ENCODE assay signal across 14 mouse cellular contexts in the genomic region with DNA sequence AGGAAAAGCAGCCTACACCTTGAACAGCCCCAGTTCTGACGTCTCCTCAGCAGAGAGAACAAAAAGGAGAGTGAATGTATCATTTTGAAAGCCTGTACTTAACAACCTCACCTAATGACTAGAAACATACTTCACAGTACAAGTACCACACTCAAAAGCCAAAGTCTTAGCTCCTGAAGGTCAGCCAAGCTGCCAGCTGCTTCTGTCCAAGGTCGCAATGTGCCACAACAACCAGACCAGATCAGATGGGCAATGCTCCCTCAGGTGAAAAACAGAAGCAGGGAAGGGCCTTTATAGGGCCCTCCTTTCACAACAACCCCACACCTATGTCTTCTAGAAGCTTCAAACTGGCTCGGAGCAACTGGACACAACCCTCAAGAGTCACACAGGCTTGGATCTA. TPM values are rescaled to one million over a fixed set of nuclear protein-coding genes. Genes with fewer than 3 reads are reported as not detected.
DNase-seq lines count a peak whose midpoint lies in the region; ATAC-seq and TF ChIP-seq lines count a peak whose summit lies in the region.
"Had no signal": no experiment of that assay in that cellular context is flagged by ENCODE, and none has a peak within 500 bp of the region (broad histone marks: within the 10 kb centered on the region; RNA-seq: fewer than 3 reads in every experiment).

No protein-coding gene starts in this region.

- H3K9me3 ChIP-seq in liver, postnatal 0 days (ENCODE audit: low read length) = no peaks in the 10 kb centered on the region
- no peaks in the 10 kb centered on the region for H3K9me3 ChIP-seq in liver, embryonic 11.5 days (ENCODE audit: control insufficient read depth, low read length)
- no peaks in the 10 kb centered on the region for H3K9me3 ChIP-seq in heart, embryonic 13.5 days
- H3K9me3 ChIP-seq: intestine, embryonic 15.5 days; liver, embryonic 15.5 days had no signal

- WGBS in liver, postnatal 0 days (ENCODE audit: insufficient replicate concordance) = 90% methylated on average over 3 of the region's 3 CpGs
- WGBS in liver, embryonic 11.5 days = 87% methylated on average over 3 of the region's 3 CpGs
- 72% methylated on average over 3 of the region's 3 CpGs for WGBS in heart, embryonic 13.5 days

- no peak for TF ChIP-seq EP300 in liver, postnatal 0 days (IDR thresholded peaks at IDR 0.05; ENCODE audit: low read depth)

- no peak for ATAC-seq in liver, postnatal 0 days
- no peak for ATAC-seq in liver, embryonic 11.5 days (replicated peaks; ENCODE audit: low FRiP score)
- ATAC-seq in heart, embryonic 13.5 days (ENCODE audit: extremely low read depth, insufficient number of reproducible peaks, low FRiP score, low TSS enrichment) = no peak
- ATAC-seq: activated CD4-positive, CD25-positive, alpha-beta regulatory T cell, adult 4 months; intestine, embryonic 15.5 days had no signal

- no peak overlapping the region for H3K9ac ChIP-seq in liver, postnatal 0 days (replicated peaks)
- H3K9ac ChIP-seq in liver, embryonic 11.5 days (ENCODE audit: low read depth, low read length) = no peak overlapping the region
- H3K9ac ChIP-seq in heart, embryonic 13.5 days = peak overlapping the region; percentile 4; the same call in 1 of the 2 replicates
- H3K9ac ChIP-seq: intestine, embryonic 15.5 days; liver, embryonic 15.5 days had no signal

- peaks cover 43% of the 10 kb centered on the region for H3K36me3 ChIP-seq in liver, postnatal 0 days (replicated peaks; ENCODE audit: insufficient read depth, low read length)
- peaks cover 32% of the 10 kb centered on the region for H3K36me3 ChIP-seq in liver, embryonic 11.5 days (ENCODE audit: control insufficient read depth, insufficient read depth, low read length)
- peaks cover 63% of the 10 kb centered on the region for H3K36me3 ChIP-seq in heart, embryonic 13.5 days

- 0 out of 2 replicates have a peak overlapping the region, but pooled peaks have one; percentile 52 for H3K27ac ChIP-seq in liver, postnatal 0 days (ENCODE audit: low read depth)
- no peak overlapping the region for H3K27ac ChIP-seq in liver, embryonic 11.5 days (ENCODE audit: low read depth, low read length)
- peak overlapping the region; percentile 66 for H3K27ac ChIP-seq in heart, embryonic 13.5 days (replicated peaks)
- H3K27ac ChIP-seq: intestine, embryonic 15.5 days; liver, embryonic 15.5 days had no signal

- TF ChIP-seq CTCF in liver, postnatal 0 days (IDR thresholded peaks at IDR 0.05; ENCODE audit: low read depth) = no peak

- DNase-seq in gastrocnemius, adult 18-20 months (ENCODE audit: low spot score) = peak; percentile 43
- no peak for DNase-seq in gastrocnemius, adult 8-10 months (ENCODE audit: low spot score in 2 of 2)
- no peak for DNase-seq in liver, postnatal 0 days
- DNase-seq in liver, embryonic 11.5 days (ENCODE audit: low spot score) = no peak
- DNase-seq in lung, postnatal 36 days = peak; percentile 73
- no peak for DNase-seq in cerebellum, adult 9-10 months
- no peak for DNase-seq in layer of hippocampus, postnatal 25 days (ENCODE audit: extremely low spot score in 1 of 2, low spot score in 1 of 2)
- DNase-seq: spleen, adult 18-20 months; thymus, adult 18-20 months had no signal

- no peaks in the 10 kb centered on the region for H3K27me3 ChIP-seq in liver, postnatal 0 days (ENCODE audit: insufficient read depth, low read length)
- no peaks in the 10 kb centered on the region for H3K27me3 ChIP-seq in liver, embryonic 11.5 days (replicated peaks; ENCODE audit: control insufficient read depth, insufficient read depth, low read length)
- no peaks in the 10 kb centered on the region for H3K27me3 ChIP-seq in heart, embryonic 13.5 days (replicated peaks)
- H3K27me3 ChIP-seq: intestine, embryonic 15.5 days; liver, embryonic 15.5 days had no signal

- peaks cover 19% of the 10 kb centered on the region for H3K4me1 ChIP-seq in liver, postnatal 0 days (ENCODE audit: insufficient read depth)
- H3K4me1 ChIP-seq in liver, embryonic 11.5 days (replicated peaks; ENCODE audit: control insufficient read depth, insufficient read depth, low read length) = peaks cover 13% of the 10 kb centered on the region
- peaks cover 33% of the 10 kb centered on the region for H3K4me1 ChIP-seq in heart, embryonic 13.5 days

- H3K4me2 ChIP-seq in liver, postnatal 0 days (ENCODE audit: low read depth, low read length) = no peak overlapping the region
- no peak overlapping the region for H3K4me2 ChIP-seq in liver, embryonic 11.5 days
- no peak overlapping the region for H3K4me2 ChIP-seq in heart, embryonic 13.5 days
- H3K4me2 ChIP-seq: intestine, embryonic 15.5 days; liver, embryonic 15.5 days had no signal

- no peak overlapping the region for H3K4me3 ChIP-seq in liver, postnatal 0 days (ENCODE audit: low read depth, low read length)
- H3K4me3 ChIP-seq in liver, embryonic 11.5 days (ENCODE audit: low read depth, low read length) = no peak overlapping the region
- no peak overlapping the region for H3K4me3 ChIP-seq in heart, embryonic 13.5 days
- H3K4me3 ChIP-seq: erythroblast, embryonic 14.5 days; intestine, embryonic 15.5 days; liver, embryonic 15.5 days had no signal

RNA-seq across cellular contexts. Expression of gene Sh3d21, which starts 2.8 kb away (rescaled TPM):
- under 1 TPM; 0.62 to 0.83 TPM for total RNA-seq in gastrocnemius, adult 18-20 months (2021)
- total RNA-seq in gastrocnemius, adult 8-10 months (2022) = under 1 TPM; 0.46 to 0.86 (median 0.68) TPM
- 2.4 and 2.7 TPM in 2 replicates for polyA plus RNA-seq in liver, postnatal 0 days (2015; fragmentation: Nextera tagmentation; extraction: Ambion mirVana)
- polyA plus RNA-seq in liver, embryonic 11.5 days (2014; fragmentation: Nextera tagmentation; extraction: Ambion mirVana) = 2.3 TPM in 2 replicates
- 2.8 and 3.0 TPM in 2 replicates for polyA plus RNA-seq in heart, embryonic 13.5 days (2015; fragmentation: Nextera tagmentation; extraction: Ambion mirVana)
- 1 to 10 TPM in 1 of 2 experiments, under 1 TPM in 1; 0.62 to 1.0 TPM for total RNA-seq in layer of hippocampus, postnatal 25 days (2021)

RNA-seq across cellular contexts. Expression of gene Eva1b, which starts 18.5 kb away (rescaled TPM):
- 1 to 10 TPM; 2.1 to 3.3 TPM for total RNA-seq in gastrocnemius, adult 18-20 months (2021)
- total RNA-seq in gastrocnemius, adult 8-10 months (2022) = 1 to 10 TPM; 2.0 to 4.9 (median 2.6) TPM
- polyA plus RNA-seq in liver, postnatal 0 days (2015; fragmentation: Nextera tagmentation; extraction: Ambion mirVana) = 17.1 and 17.7 TPM in 2 replicates
- 25.3 and 28.1 TPM in 2 replicates for polyA plus RNA-seq in liver, embryonic 11.5 days (2014; fragmentation: Nextera tagmentation; extraction: Ambion mirVana)
- polyA plus RNA-seq in heart, embryonic 13.5 days (2015; fragmentation: Nextera tagmentation; extraction: Ambion mirVana) = 30.9 and 34.2 TPM in 2 replicates
- 1 to 10 TPM; 2.8 to 3.1 TPM for total RNA-seq in layer of hippocampus, postnatal 25 days (2021)

RNA-seq across cellular contexts. Expression of gene Thrap3, which starts 36.5 kb away (rescaled TPM):
- total RNA-seq in gastrocnemius, adult 18-20 months (2021) = 100 to 1,000 TPM in 1 of 2 experiments, 10 to 100 TPM in 1; 94.1 to 101 TPM
- 100 to 1,000 TPM in 3 of 4 experiments, 10 to 100 TPM in 1; 95.8 to 107 (median 105) TPM for total RNA-seq in gastrocnemius, adult 8-10 months (2022)
- polyA plus RNA-seq in liver, postnatal 0 days (2015; fragmentation: Nextera tagmentation; extraction: Ambion mirVana) = 47.8 and 62.4 TPM in 2 replicates
- 199 and 207 TPM in 2 replicates for polyA plus RNA-seq in liver, embryonic 11.5 days (2014; fragmentation: Nextera tagmentation; extraction: Ambion mirVana)
- 127 and 134 TPM in 2 replicates for polyA plus RNA-seq in heart, embryonic 13.5 days (2015; fragmentation: Nextera tagmentation; extraction: Ambion mirVana)
- total RNA-seq in layer of hippocampus, postnatal 25 days (2021) = 100 to 1,000 TPM; 133 to 154 TPM

Comparison
In these comparisons a context has a peak if more than half of its experiments do, and no peak if none do; other contexts are left out.
1. DNase-seq: peak in gastrocnemius, adult 18-20 months (single experiment) and lung, postnatal 36 days (single experiment); none in gastrocnemius, adult 8-10 months (0 of 2), liver, postnatal 0 days (single experiment), liver, embryonic 11.5 days (single experiment), cerebellum, adult 9-10 months (single experiment) and layer of hippocampus, postnatal 25 days (0 of 2).